Mouse (Mus musculus) urinary bladder, postnatal 4 days (tissue): Measurements from ENCODE around the gene Nanos2.

Source experiments
- DNase-seq, 2 experiments: peaks; one replicate each; pipeline ENCODE4 v3.0.0; 2021 to 2022; ENCODE audit warnings: low spot score in 2 of 2

Nanos2 gene

DNA sequence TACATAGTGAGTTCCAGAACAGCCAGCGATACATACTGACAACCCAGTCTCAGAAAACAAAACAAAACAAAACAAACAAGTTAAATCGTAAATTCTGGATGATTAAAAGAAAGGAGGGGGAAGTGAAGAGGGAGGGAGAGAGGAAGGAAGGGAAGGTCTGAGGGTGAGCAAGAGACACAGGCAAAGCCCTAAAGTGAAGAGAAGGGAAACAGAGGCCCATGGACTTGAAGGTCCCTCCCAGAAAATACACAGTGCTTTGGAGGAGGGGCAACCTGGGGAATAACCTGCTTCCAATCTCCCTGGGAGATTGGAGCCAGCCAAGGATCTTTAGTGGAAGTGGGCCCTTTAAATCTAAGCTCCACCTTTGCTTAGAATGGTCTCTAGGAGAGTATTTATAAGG is at the start of gene Nanos2:
TSS of gene Nanos2 (plus strand) at position 301 of the 400 bp plus-strand sequence.
- no peak for DNase-seq

DNA sequence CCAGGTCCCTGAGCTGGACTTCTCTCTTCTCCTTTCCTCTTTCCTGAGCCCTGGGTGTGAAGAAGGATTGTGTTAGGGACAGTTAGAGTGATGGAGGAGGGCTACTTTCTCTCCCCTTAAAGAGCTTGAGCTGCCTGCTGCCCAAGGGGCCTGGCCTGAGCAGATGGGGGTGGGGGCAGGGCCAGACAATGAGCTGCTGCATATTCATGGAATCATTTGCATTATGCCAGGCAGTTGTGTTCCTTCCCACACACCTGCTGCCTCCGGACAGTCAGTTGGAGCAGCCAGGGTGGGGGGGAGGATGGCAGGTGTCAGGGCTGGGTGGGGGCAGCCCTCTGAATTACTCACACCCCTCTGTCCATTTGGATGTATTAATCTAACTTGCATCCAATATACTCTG is 44.8 kb upstream of the Nanos2 start:
- no peak for DNase-seq

DNA sequence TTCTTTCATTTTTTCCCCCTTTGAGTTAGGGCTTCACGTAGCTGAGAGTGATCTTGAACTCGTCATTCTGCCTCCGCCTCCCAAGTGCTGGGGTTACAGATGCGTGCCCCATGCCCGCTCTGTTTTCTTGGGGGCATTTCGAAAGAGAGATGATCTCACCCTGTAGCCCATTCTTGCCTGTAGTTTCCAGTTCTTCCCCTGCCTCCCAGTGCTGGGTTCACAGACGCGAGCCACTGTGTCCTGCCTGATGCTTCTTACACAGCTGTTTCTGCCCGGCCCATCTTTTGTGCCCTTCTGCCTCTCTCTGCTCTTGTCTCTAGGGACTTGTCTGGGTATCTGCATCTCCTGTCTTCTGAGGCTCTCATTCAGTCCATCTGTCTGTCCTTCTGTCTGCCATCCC is 44.4 kb upstream of the Nanos2 start:
- DNase-seq = no peak

DNA sequence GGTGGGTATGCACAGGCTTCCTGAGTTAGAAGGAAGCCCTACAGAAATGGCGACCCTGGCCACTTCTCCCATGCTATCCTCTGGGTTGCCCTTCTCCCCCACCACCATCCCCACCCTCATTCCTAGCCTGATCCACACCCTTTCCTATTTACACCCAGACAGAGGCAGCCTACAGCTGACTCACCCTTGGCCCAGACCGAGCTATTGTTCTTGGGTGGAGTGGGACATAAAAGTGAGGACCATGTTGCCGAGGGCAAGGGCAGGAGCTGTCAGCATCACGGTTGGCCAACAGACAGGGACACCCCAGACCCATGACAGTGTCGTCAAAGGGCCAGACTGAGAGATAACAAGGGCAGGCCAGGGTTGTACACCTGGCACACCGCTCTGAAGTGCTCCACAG is 39.0 kb upstream of the Nanos2 start:
- DNase-seq = no peak

DNA sequence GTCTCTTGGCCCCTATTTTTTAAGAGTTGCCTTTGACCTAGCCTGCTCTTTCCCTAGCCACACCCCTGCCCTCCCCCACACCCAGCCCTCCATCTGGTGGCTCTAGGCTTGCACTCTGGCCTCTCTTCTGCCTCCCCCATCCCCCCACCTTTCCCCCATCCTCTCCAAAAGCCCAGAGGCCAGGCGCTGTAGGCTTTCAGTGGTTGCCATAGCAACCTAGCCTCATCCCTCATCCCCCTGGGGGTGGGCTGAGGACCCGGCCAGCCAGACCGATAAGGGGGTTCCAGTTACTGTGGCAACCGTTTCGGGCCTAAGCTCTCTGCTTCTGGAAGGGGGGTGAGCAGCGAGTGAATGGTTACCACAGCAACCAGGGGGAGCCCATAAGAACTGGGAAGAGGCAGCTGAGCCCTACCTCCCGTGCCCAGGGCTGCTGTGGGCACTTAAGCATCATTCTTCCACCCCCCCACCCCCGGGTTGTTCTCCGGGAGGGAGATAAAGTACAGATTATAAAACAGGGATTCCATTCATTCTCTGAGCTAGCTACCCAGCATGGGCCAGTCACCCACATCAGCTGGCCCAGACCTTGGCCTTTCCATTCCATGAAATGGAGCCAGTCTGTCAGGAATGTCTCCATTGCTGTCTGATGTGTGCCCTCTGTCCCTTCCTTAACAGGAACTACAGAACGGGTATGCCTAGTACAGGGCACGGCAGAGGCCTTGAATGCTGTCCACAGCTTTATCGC is 37.2 kb upstream of the Nanos2 start:
- no peak for DNase-seq

DNA sequence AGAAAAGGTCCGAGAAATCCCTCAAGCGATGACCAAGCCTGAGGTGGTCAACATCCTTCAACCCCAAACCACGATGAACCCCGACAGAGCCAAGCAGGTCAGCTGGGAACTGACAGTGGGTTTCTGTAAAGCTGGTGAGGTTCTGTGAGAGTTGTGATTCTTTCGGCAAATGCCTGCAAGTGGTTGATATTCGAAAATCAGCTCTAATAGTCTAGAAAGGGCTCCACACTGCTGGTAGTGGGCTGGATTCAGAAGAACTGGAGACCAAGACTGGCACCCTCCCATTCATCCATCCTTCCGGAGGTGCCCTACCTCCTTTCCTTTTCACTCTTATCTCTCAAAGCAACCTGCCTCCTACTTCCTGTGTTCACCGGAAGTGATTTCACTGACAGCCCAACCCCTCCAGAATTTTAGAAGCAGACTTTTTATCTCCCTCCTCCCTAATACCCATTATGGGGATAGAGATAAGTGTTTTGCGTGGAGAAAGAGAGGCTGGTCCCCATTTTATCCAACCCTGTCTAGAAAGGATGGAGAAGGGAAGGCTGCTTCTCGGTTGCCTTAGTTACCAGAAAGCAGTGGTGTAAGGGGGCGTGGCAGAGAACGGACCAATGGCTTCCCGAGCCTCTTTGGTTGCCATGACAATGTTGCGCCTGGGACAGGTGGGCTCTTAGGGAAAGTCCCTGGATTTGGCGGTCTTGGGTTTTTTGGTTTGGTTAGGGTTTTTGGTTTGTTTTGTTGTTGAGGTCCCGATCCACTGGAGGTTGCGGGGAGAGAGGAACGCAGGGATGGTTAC is 36.5 kb upstream of the Nanos2 start:
- no peak for DNase-seq

DNA sequence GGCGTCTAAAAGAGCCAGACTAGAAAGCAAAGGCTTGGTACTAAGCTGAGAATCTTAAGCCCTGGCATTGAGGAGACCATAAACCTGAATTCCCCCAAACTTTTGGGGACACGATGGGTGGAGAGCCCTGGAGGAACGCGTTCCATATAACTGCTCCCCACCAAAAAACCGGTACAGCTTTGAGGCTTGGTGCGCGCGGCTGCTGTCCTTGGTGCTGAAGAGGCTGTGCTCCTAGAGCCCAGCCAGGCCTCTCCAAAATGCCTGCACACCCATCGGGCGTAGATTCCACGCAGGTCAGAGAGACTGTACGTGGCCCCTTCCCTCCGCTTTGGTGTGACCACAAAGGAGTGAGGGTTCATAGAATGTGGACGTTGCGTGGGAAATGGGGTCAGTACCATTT is 35.8 kb upstream of the Nanos2 start:
- no peak for DNase-seq

DNA sequence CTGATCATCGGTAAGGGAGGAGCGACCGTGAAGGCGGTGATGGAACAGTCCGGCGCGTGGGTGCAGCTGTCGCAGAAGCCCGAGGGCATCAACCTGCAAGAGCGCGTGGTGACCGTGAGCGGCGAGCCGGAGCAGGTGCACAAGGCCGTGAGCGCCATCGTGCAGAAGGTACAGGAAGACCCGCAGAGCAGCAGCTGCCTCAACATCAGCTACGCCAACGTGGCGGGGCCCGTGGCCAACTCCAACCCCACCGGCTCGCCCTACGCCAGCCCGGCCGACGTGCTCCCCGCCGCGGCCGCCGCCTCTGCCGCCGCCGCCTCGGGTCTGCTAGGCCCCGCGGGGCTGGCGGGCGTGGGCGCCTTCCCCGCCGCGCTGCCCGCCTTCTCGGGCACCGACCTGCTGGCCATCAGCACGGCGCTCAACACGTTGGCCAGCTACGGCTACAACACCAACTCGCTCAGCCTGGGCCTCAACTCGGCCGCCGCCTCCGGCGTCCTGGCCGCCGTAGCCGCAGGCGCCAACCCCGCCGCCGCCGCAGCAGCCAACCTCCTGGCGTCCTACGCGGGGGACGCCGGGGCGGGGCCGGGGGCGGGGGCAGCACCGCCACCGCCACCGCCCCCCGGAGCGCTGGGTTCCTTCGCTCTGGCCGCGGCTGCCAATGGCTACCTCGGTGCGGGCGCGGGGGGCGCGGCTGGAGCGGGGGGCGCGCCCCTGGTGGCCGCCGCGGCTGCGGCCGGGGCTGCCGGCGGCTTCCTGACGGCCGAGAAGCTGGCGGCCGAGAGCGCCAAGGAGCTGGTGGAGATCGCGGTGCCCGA is 29.4 kb upstream of the Nanos2 start:
- peak in 1 of 2 experiments; percentile 43 for DNase-seq

DNA sequence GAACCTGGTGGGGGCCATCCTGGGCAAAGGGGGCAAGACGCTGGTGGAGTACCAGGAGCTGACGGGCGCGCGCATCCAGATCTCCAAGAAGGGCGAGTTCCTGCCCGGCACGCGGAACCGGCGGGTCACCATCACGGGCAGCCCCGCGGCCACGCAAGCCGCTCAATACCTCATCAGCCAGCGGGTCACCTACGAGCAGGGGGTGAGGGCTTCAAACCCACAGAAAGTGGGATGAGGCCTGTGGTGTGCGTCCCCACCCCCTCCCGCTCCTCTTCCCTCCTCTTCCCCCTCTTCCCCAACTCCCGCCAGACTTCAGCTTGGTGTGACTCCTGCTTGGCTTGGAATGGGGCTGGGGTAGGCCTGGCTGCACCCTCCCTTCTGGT is 28.8 kb upstream of the Nanos2 start:
- DNase-seq = no peak

DNA sequence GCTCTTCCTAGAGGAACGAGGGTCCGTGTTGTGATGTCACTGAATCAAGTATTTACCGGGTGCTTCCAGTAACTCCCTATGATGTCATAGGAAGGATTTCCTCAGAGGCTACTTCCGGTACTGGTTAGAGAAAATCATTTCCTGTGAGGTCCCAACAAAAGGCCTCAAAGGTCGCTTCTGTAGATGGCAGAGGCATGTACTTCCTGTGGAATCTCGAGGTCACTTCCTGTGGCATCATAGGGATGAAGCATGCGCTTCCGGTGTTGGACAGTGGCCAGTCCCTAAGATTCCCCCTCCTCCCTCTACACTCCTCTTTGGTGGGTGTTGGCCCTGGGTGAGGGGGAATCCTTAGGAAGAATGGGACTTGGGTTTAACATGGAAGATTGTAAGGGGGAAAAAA is 27.8 kb upstream of the Nanos2 start:
- DNase-seq = no peak

DNA sequence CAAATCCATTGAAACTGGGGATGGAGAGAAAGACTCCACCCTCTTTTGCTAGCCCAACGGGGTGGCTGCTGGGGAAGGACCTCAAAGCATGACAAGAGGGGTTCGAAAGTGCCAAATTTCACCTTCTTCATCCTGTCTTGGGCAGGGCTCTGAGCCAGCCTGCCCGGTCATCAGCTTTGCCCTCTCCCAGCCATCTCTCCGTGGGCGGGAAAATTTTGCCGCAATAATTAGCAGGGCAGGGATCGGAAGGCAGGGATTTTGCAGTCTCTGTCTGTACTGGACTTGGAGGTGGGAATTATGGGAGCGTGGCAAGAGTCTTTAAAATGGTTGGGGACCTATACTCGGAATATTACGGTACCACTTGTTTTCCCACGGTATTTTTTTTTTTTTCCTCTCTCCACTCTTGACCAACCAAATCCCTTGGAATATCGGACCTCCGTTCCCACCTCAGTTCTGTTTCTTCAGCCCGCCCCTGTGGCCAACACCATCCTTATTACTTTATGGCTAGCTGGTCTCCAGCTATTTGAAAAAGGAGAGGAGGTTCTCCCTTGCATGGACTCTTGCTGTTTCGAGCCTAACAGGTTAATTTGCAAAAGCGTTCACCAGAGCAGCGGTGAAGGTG is 24.9 kb upstream of the Nanos2 start:
- no peak for DNase-seq

DNA sequence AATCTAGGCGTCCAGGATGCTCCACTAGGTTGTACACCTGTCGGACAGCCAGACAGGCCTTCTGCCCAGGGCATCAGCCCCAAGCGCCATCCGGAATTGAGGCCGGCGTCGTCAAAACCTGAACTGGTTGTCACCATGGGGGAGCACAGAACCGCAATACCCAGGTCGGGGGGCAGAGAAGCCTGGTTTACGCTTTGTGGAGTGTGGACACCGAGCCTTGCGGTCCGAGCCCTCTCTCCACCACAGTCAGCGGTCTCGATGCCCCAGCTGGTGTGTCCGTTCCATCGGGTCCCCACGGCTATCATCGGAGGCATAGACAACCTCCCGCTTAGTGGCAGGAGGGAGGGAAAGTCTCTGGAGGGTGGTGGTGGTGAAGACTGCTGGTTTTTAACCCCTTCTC is 24.4 kb upstream of the Nanos2 start:
- no peak for DNase-seq

DNA sequence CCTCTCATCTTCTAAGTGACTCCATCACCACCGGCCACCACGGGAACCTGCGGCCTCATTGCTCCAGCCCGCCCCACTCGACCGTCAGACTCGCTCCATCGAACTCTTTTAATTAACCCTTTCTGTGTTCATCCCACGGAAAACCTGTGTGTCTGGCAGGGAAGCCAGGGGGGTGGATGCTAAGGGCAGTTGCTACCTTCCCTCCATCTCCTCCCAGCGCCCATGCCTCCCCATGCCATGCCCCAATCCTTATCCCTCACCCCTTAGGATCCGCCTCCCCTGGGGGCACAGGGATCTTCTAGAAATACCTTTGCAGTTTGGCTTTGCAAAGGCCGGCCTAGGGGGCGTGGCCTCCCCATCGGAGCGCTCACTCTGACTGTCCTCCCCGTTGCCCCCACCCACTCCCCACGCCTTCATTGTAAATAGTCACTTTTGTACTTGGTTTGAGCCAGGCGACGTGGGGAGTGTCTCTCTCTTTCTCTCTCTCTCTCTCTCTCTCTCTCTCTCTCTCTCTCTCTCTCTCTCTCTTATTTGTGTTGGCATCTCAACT is 23.8 kb upstream of the Nanos2 start:
- no peak for DNase-seq

DNA sequence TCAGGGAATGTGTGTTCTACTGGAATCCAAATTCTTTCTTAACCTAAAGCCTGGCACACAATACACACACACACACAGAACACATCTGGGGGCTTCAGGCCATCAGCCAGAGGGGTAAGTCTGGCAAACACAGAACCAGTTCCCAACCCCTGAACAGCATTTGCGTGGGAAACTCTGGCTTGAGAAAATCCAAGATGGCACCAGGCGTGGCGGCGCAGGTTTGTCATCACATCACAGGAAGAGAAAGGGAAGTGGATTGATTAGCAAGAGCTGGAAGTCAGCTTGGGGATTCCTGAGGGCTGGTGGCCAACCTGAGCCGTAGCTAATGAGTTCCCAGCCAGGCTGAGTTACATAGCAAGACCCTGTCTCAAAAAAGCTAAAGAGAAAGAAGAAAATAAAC is 21.9 kb upstream of the Nanos2 start:
- no peak for DNase-seq

DNA sequence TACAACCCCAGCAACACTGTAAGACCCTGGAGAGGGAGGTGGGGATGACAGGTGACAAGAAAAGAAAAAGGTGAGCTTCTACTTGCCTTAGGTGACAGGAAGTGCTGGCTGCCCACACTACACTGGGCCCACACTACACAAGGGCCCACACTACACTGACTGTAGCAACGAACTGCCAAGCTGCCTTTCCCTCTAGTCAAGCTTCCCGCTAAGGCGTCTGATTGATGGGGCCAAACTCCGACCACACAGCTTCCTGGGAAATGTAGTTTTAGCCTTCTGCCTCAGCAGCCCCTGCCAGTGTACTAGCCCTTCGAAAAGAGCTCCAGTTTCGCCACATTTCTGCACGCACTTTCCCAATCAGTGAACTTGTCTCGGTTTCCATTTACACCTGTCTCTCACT is 19.6 kb upstream of the Nanos2 start:
- DNase-seq = no peak

DNA sequence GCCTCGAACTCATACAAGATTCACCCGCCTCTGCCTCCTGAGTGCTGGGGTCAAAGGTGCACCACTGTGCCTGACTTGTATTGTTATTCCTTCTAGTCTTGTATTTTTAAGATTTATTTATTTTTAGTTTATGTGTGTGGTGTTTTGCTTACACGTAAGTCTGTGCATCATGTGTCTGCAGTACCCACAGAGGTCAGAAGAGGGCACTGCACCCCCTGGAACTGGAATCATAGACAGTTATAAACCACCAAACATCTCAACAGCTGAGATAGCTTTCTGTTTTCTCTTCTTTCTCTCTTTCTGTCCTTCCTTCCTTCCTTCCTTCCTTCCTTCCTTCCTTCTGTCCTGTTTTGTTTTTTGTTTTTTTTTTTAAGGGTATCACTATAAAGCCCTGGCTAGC is 16.2 kb upstream of the Nanos2 start:
- DNase-seq = no peak

DNA sequence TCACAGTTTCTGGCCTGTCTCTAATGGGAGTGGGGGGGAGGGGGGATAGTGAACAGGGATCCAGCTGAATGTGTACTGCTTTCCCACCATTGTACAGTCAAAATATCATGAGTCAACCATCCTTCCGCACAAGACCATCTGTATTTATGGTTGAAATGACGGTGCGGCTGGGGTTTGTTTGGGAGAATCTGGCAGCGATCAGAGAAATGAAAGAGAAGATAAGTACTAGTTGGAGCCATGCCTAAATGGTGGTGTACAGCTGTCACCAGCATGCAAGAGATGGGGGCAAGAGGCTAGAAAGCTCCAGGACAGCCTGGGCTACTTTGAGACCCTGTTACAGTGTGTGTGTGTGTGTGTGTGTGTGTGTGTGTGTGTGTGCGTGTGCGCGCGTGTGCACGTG is 8.8 kb upstream of the Nanos2 start:
- DNase-seq = no peak

DNA sequence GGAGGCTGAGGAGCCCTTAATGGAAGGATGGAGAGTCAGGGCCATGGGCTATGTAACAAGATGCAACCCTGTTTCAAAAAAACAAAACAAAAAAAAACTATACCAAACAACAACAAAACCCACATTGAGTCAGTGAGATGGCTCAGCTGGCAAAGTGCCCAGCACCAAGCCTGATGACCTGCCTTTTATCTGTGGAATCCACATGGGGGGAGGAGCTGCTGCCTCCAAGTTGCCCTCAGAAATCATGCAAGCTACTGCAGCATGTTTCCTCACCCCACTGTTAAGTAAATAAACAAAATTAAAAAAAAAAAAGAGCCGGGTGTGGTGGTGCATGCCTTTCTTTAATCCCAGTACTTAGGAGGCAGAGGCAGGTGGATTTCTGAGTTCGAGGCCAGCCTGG is 697 bp upstream of the Nanos2 start:
- no peak for DNase-seq

DNA sequence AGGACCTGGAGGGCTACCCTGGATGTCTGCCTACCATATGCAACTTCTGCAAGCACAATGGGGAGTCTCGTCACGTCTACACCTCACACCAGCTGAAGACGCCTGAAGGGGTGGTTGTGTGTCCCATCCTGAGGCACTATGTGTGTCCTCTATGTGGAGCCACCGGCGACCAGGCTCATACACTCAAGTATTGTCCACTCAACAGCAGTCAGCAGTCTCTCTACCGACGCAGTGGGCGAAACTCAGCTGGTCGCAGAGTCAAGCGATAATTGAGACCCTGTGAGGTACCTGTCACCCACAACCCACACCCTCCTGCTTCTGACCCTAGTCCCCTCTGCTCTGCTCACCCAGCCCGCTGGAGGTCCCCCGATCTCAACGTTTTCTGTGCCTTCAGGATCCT is 547 bp downstream of the Nanos2 start:
- DNase-seq = no peak

DNA sequence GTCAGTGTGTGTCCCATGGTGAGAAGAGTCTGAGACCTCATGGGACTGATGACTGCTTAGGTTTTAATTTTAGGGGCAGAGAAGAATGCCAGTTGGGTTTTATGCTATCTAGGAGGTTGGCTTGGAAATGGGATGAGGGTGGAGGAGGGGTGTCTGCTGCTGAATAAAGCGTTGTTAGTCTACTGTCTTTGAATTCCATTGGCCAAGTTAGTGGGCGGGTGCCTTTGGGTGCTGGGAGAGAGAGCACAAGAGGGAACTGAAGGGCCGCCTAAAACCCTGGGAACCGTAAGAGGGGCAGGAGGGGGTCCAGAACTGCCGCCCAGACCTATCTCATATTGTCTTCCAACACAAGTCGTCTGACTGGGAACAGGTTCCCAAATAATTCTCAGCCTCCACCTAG is 1.6 kb downstream of the Nanos2 start:
- no peak for DNase-seq

DNA sequence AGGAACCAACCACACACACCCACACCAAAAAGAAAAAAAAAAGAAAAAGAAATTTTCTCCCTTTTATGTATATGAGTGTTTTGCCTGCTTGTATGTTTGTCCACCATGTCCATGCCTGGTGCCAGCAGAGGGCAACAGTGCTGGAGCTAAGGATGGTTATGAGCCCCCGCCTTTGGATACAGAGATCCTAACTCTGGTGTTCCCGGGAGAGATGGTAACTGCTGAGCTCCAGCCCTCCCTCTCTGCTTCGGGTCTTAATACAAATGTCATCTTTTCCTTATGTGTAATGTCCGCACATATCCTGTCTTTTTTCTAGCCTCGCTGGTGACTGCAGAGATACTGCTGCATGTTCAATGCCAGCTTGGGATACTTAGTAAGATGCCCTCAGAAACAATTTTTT is 2.8 kb downstream of the Nanos2 start:
- DNase-seq = no peak
